Mouse (Mus musculus) activated CD4-positive, CD25-positive, alpha-beta regulatory T cell, adult 4 months (primary cell): ENCODE measurements around the gene AW549877. TPM values are rescaled to one million over a fixed set of nuclear protein-coding genes. Genes with fewer than 3 reads are reported as not detected.

Experiments
- ATAC-seq: one replicate; pipeline ENCODE4 v1.8.0; 2017
- polyA plus RNA-seq, 2 experiments: library from polyadenylated mRNA; unstranded; fragments of 100-300 nt; shearing (Covaris generic); gene quantifications; one replicate each; pipeline ENCODE4 v1.2.1; 2017

The AW549877 gene
- polyA plus RNA-seq, 2 experiments from 2014 or later = 26.7 to 29.1 TPM

- no peak for ATAC-seq
Observed at GRCm38 (mm10) chr15:3982732-3983131, 12.8 kb downstream of the AW549877 start.

- peak; percentile 27 for ATAC-seq
Observed at GRCm38 (mm10) chr15:3979871-3980270, 15.7 kb downstream of the AW549877 start.

GRCm38 (mm10) chr15:3979061-3979848 is 16.3 kb downstream of the AW549877 start, which contains the start of gene Fbxo4:
Gene Fbxo4 (minus strand): TSS chr15:3979573.
- ATAC-seq = peak; percentile 91

- ATAC-seq = no peak
Observed at GRCm38 (mm10) chr15:3978279-3978678, 17.3 kb downstream of the AW549877 start.

GRCm38 (mm10) chr15:3973300-3973699 is 22.2 kb downstream of the AW549877 start:
- ATAC-seq = no peak

GRCm38 (mm10) chr15:3970193-3970592 is 25.4 kb downstream of the AW549877 start:
- ATAC-seq = no peak

- ATAC-seq = no peak
Observed at GRCm38 (mm10) chr15:3969743-3970142, 25.8 kb downstream of the AW549877 start.

GRCm38 (mm10) chr15:3962251-3962650 is 33.3 kb downstream of the AW549877 start:
- ATAC-seq = no peak

GRCm38 (mm10) chr15:3960094-3960493 is 35.5 kb downstream of the AW549877 start:
- no peak for ATAC-seq

GRCm38 (mm10) chr15:3957982-3958381 is 37.6 kb downstream of the AW549877 start:
- ATAC-seq = peak; percentile 75

GRCm38 (mm10) chr15:3954971-3955370 is 40.6 kb downstream of the AW549877 start:
- ATAC-seq = no peak

- ATAC-seq = no peak
Observed at GRCm38 (mm10) chr15:3938132-3938531, 57.4 kb downstream of the AW549877 start.

GRCm38 (mm10) chr15:3936056-3936455 is 59.5 kb downstream of the AW549877 start:
- ATAC-seq = no peak

GRCm38 (mm10) chr15:3933466-3933865 is 62.1 kb downstream of the AW549877 start:
- no peak for ATAC-seq

Other genes starting within 250 kb of the AW549877 start
- gene Fbxo4, start 16.2 kb downstream of the AW549877 start, polyA plus RNA-seq = 1 to 10 TPM; 4.5 to 8.7 TPM
- 10 to 100 TPM; 76.3 to 80.9 TPM for gene Oxct1, start 30.6 kb upstream of the AW549877 start, polyA plus RNA-seq